Mouse (Mus musculus) lung, postnatal 0 days (tissue): ENCODE measurements around the gene Tbc1d1.

Experiments used
- CTCF ChIP-seq: IDR thresholded peaks from 2 replicates; pipeline ENCODE4 v1.5.1; 2016; ENCODE audit warnings: antibody characterized with exemption, mild to moderate bottlenecking
- EP300 ChIP-seq: IDR thresholded peaks from 2 replicates; pipeline ENCODE4 v1.6.1; 2016; ENCODE audit warnings: antibody characterized with exemption, mild to moderate bottlenecking, control low read depth

DNA sequence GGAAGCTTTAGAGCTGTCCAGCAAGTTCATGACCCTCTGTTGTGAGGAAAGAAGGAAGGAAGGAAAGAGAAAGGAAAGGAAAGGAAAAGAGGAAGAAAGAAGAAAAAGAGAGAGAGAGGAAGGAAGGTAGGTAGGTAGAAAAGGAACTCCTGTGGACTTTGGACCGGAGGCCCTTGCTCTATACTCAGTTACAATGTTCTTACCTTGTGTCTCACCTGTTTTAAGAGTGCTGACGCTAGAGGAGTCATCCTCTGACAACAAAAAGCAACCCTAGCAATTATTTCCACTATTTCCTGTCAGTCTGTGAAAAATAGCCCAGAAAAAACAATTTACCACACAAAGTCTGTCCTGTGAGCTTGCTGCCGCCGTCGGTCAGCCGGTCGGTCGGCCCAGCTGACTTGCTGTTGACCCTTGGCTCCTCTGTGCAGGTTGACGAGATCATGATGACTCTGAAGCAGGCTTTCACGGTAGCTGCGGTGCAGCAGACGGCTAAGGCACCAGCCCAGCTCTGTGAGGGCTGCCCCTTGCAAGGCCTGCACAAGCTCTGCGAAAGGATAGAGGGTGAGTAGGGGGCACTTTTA, 107.9 kb downstream of the Tbc1d1 start:
- TF ChIP-seq CTCF (no peak), EP300 (no peak)
